Mouse (Mus musculus) hindbrain, postnatal 0 days (tissue): Measurements from ENCODE around the gene Nosip. TPM values are rescaled to one million over a fixed set of nuclear protein-coding genes. Genes with fewer than 3 reads are reported as not detected.

Experiments used
- ATAC-seq: fragments of 200-750 bp; cut with Nextera tagmentation; 2 replicates; pipeline ENCODE4 v1.8.0; 2017; ENCODE audit warnings: mild to moderate bottlenecking, moderate TSS enrichment, moderate library complexity
- DNase-seq: peaks from one replicate; pipeline ENCODE4 v3.0.0-alpha.2; 2015; ENCODE audit warnings: low spot score
- H3K27ac ChIP-seq: fragments of 300-500 bp; sonication (generic); 2 replicates; pipeline ENCODE4 v1.5.1; 2014; ENCODE audit warnings: mild to moderate bottlenecking
- H3K27me3 ChIP-seq: fragments of 300-500 bp; sonication (generic); 2 replicates; pipeline ENCODE4 v1.6.1; 2014; ENCODE audit warnings: low read length, mixed read lengths; ENCODE audit not compliant: insufficient read depth
- H3K36me3 ChIP-seq: fragments of 300-500 bp; sonication (generic); 2 replicates; pipeline ENCODE4 v1.6.1; 2014; ENCODE audit warnings: low read length, mixed read lengths; ENCODE audit not compliant: insufficient read depth
- H3K4me1 ChIP-seq: fragments of 300-500 bp; sonication (generic); 2 replicates; pipeline ENCODE4 v1.6.1; 2014; ENCODE audit warnings: antibody characterized with exemption, low read length, mixed read lengths; ENCODE audit not compliant: insufficient read depth
- H3K4me2 ChIP-seq: fragments of 300-500 bp; sonication (generic); 2 replicates; pipeline ENCODE4 v1.6.1; 2014; ENCODE audit warnings: low read depth, mild to moderate bottlenecking, low read length, moderate library complexity, mixed read lengths
- H3K4me3 ChIP-seq: fragments of 300-500 bp; sonication (generic); 2 replicates; pipeline ENCODE4 v1.5.1; 2014; ENCODE audit warnings: low read length
- H3K9ac ChIP-seq: fragments of 300-500 bp; sonication (generic); replicated peaks from 2 replicates; pipeline ENCODE4 v1.6.1; 2014; ENCODE audit warnings: mild to moderate bottlenecking, low read length, moderate library complexity, mixed read lengths
- H3K9me3 ChIP-seq: fragments of 300-500 bp; sonication (generic); 2 replicates; pipeline ENCODE4 v1.6.1; 2016; ENCODE audit warnings: low read length, mixed read lengths
- CTCF ChIP-seq: IDR thresholded peaks from 2 replicates; pipeline ENCODE4 v1.5.1; 2016; ENCODE audit warnings: antibody characterized with exemption, control low read depth, low read depth
- WGBS: fragments of 180-500 bp; shearing (Covaris S2); extraction: QIAGEN DNeasy Blood & Tissue Kit; methylation state at CpG from one replicate; pipeline ENCODE4 v1.1.7; 2014; 5-methylcytosine and 5-hydroxymethylcytosine counted together
- polyA plus RNA-seq: library from polyadenylated mRNA; unstranded; fragments of >200 nt; fragmentation: Nextera tagmentation; extraction: Ambion mirVana; gene quantifications from 2 replicates; pipeline ENCODE4 v1.2.1, GENCODE M21; 2015
- total RNA-seq: library from RNA; depleted of rRNA; stranded (reverse); fragments of >200 nt; gene quantifications from 2 replicates; pipeline ENCODE4 v1.2.3, GENCODE M21; 2014

Nosip gene
- total and polyA plus RNA-seq, 2 experiments from 2014 or later: 67.4 to 83.1 TPM

DNA sequence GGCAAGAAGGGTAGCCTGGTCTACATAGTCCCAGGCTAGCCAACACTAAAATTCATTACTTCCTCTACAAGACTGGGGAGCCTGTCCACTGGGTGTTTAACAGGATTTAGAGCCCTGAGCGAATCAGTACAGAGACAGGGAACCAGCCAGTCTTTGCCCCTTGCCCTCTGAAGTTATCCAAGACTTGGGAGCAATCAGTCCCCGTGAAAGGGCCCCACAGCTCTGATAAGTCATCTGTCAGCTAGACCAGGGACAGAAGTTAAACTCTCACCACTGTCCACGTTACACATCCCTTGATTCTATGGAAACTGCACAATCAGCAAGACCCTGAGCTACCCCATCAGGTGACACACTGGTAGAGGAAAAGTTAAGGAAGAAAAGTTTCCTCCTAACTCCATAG, 50.3 kb downstream of the Nosip start:
- H3K9me3 ChIP-seq: no peaks in the 10 kb centered on the region
- no peak for TF ChIP-seq CTCF
- 74% methylated on average over 3 of the region's 3 CpGs for WGBS
- H3K9ac ChIP-seq: no peak overlapping the region
- ATAC-seq: no peak
- no peaks in the 10 kb centered on the region for H3K4me1 ChIP-seq
- no peak overlapping the region for H3K4me3 ChIP-seq
- no peaks in the 10 kb centered on the region for H3K27me3 ChIP-seq
- H3K4me2 ChIP-seq: no peak overlapping the region
- H3K36me3 ChIP-seq: no peaks in the 10 kb centered on the region
- H3K27ac ChIP-seq: no peak overlapping the region
- no peak for DNase-seq

DNA sequence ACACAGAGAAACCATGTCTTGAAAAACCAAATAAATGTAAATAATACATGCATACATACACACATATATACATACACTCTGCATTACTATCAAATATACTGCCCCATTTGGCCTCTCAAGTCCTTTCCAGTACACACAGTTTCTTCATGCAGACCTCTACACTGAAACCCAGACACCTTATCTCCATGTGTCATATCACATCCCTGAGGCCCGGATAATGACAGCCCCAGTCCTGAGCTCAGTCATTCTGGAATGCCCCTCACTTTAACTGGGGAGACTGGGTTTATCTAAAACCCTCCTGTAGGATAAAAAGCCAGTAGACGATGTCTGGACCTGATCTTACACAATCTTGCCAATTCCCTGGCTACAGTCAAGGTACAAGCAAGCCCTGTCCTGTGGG, 51.2 kb downstream of the Nosip start:
- DNase-seq: no peak
- Histone ChIP-seq H3K9me3 (no peaks in the 10 kb centered on the region), H3K27ac (no peak overlapping the region), H3K9ac (no peak overlapping the region), H3K27me3 (no peaks in the 10 kb centered on the region), H3K4me2 (no peak overlapping the region), H3K4me1 (no peaks in the 10 kb centered on the region), H3K4me3 (no peak overlapping the region), H3K36me3 (0 out of 2 replicates have a peak, but pooled peaks cover 4% of the 10 kb centered on the region)
- TF ChIP-seq CTCF: no peak
- no peak for ATAC-seq
- 90% methylated on average over 2 of the region's 2 CpGs for WGBS

DNA sequence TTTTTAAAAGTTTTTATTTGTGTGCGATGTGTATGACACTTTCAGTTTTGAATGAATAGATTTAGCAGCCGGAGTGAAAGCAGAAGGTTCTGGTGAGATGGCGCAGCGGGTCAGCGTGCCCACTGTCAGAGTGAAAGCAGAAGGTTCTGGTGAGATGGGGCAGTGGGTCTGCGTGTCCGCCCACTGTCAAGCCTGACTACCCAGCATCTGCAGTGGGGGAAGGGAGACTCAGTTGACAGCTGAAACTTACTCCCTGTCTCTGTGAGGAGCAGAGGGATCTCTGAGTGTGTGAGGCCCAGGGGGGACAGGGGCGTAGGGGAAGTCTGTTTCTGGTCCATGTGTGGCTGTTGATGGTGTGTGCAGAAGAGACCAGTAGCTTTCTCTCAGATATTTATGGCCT, 55.3 kb downstream of the Nosip start:
- TF ChIP-seq CTCF: no peak
- no peak overlapping the region for H3K4me3 ChIP-seq
- H3K27me3 ChIP-seq: no peaks in the 10 kb centered on the region
- no peak overlapping the region for H3K4me2 ChIP-seq
- no peak overlapping the region for H3K27ac ChIP-seq
- no peaks in the 10 kb centered on the region for H3K4me1 ChIP-seq
- ATAC-seq (no peak), DNase-seq (no peak)
- H3K36me3 ChIP-seq: peaks cover 40% of the 10 kb centered on the region
- WGBS: 81% methylated on average over 8 of the region's 8 CpGs
- H3K9me3 ChIP-seq: no peaks in the 10 kb centered on the region
- no peak overlapping the region for H3K9ac ChIP-seq

DNA sequence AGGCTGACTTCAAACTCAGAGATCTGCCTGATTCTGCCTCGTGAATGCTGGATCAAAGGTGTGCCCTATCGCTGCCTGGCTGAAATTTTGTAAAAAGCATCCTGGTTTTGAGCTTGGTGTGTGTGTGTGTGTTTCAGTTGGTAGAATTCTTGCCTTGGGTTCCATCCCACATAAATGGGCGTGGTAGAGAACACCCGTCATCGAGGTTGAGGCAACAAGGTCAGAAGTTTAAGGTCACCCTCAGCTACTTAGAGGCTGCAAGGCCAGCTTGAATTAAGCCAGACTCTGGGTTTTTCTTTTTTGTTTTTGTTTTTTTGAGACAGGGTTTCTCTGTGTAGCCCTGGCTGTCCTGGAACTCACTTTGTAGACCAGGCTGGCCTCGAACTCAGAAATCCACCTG, 56.1 kb downstream of the Nosip start:
- no peak overlapping the region for H3K9ac ChIP-seq
- no peak overlapping the region for H3K4me2 ChIP-seq
- ATAC-seq: no peak
- no peak for TF ChIP-seq CTCF
- peaks cover 46% of the 10 kb centered on the region for H3K36me3 ChIP-seq
- 92% methylated on average over 6 of the region's 6 CpGs for WGBS
- H3K27me3 ChIP-seq: no peaks in the 10 kb centered on the region
- no peak overlapping the region for H3K27ac ChIP-seq
- no peaks in the 10 kb centered on the region for H3K9me3 ChIP-seq
- DNase-seq: no peak
- H3K4me1 ChIP-seq: peaks cover 6% of the 10 kb centered on the region
- no peak overlapping the region for H3K4me3 ChIP-seq

DNA sequence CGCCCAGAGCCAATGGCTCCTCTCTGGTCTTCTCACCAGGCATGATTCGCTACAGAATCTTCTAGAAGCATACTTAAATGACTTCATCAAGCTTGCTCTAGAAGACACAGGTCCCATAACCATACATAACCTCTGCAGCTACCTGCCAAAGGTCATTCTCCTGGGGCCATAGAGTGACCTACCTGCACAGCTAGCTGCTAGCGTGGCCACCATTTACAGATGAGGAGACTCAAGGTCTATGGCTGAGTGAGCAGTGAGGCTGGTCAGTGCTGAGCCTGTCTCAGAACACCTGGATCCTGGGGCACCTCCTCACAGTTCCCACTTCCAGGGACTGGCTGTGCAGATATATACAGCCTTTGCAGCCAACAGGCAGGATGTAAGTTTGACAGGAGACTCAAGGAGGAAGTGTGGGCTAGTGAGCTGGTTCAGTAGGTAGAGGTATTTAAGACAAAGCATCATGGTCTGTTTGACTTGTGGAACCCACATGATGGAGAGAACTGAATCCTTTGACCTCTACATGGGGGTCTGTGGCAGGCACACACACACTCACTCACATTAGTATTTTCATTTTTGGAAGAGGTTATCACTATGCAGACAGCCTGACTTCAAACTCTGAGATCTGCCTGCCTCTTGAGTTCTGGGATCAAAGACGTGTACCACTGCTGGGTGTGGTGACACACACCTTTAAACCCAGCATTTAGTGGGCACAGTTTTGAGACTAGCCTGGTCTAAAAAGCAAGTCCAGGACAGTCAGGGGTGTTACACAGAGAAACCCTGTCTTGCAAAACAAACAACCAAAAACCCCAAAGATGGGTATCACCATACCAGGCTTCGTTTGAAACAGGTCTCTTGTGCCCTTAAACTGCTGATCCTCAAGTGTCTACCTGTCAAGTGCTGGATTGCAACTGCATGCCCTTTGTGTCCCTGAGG, 57.8 kb downstream of the Nosip start:
- no peak for TF ChIP-seq CTCF
- ATAC-seq: no peak

DNA sequence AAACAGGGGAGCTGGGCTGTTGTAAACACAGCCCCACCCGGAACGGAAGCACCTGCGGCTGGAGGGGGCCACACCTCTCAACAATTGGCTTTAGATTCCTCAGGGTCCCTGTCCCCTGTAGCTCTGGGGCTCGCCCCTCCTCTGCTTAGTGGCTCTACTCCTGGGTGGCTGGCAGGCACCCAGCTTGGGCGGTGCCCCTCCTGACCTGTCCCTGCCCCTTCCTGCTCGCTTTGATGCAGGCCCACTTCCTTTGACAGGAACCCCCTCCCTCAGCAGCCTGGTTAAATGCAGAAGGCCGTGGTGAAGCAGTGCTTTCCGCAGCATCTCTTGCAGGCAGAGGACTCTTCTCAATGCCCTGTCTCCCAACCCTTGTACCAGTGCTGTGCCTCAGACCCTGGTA, 59.2 kb downstream of the Nosip start:
- no peak overlapping the region; the same call in 1 of the 2 replicates for H3K27ac ChIP-seq
- WGBS: 62% methylated on average over 8 of the region's 8 CpGs
- DNase-seq (no peak), ATAC-seq (no peak)
- peaks cover 60% of the 10 kb centered on the region for H3K36me3 ChIP-seq
- H3K4me3 ChIP-seq: no peak overlapping the region
- H3K9me3 ChIP-seq: no peaks in the 10 kb centered on the region
- peaks cover 6% of the 10 kb centered on the region for H3K4me1 ChIP-seq
- TF ChIP-seq CTCF: no peak
- H3K4me2 ChIP-seq: no peak overlapping the region
- no peak overlapping the region for H3K9ac ChIP-seq
- no peaks in the 10 kb centered on the region for H3K27me3 ChIP-seq

More for the DNA sequence above, 57.8 kb downstream of the Nosip start:
- no peaks in the 10 kb centered on the region for H3K27me3 ChIP-seq
- no peaks in the 10 kb centered on the region for H3K9me3 ChIP-seq
- no peak overlapping the region for H3K27ac ChIP-seq
- H3K36me3 ChIP-seq: peaks cover 47% of the 10 kb centered on the region
- H3K4me1 ChIP-seq: peaks cover 6% of the 10 kb centered on the region
- no peak overlapping the region for H3K4me3 ChIP-seq
- 77% methylated on average over 5 of the region's 5 CpGs for WGBS
- no peak overlapping the region for H3K4me2 ChIP-seq
- H3K9ac ChIP-seq: no peak overlapping the region
- DNase-seq: no peak

DNA sequence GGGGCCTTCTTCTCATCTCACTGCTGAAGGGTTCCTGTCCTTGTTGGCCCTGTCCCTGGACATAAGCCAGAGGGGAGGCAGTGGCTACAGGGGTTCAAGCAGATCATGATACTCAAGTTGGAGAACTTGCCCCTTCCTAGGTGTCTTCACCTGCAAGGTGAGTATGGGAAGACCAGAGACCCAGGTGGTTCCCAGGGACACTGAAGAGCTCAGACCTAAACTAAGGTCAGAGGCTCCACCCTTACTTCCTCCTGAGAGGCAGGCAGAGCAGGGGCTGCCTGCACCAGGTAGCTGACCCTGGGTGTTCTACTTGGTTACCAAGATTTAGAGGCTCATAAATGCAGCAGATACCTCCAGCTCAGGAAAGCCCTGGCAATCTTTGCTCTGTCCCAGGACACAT, 59.7 kb downstream of the Nosip start:
- DNase-seq (no peak), ATAC-seq (no peak)
- no peaks in the 10 kb centered on the region for H3K27me3 ChIP-seq
- H3K36me3 ChIP-seq: peaks cover 66% of the 10 kb centered on the region
- no peak overlapping the region for H3K9ac ChIP-seq
- no peak for TF ChIP-seq CTCF
- H3K4me3 ChIP-seq: no peak overlapping the region
- peaks cover 8% of the 10 kb centered on the region for H3K4me1 ChIP-seq
- no peak overlapping the region for H3K4me2 ChIP-seq
- no peak overlapping the region for H3K27ac ChIP-seq
- H3K9me3 ChIP-seq: no peaks in the 10 kb centered on the region
